Mouse (Mus musculus) cerebellum, postnatal 4 days (tissue): ENCODE measurements around the gene Pwp2.

Source experiments
- DNase-seq, 2 experiments: peaks; one replicate each; pipeline ENCODE4 v3.0.0; 2022; ENCODE audit warnings: low spot score in 2 of 2, mixed read lengths in 1 of 2

The Pwp2 gene

GRCm38 (mm10) chr10:78171057-78171456, 13.9 kb downstream of the Pwp2 start:
- no peak for DNase-seq

DNA sequence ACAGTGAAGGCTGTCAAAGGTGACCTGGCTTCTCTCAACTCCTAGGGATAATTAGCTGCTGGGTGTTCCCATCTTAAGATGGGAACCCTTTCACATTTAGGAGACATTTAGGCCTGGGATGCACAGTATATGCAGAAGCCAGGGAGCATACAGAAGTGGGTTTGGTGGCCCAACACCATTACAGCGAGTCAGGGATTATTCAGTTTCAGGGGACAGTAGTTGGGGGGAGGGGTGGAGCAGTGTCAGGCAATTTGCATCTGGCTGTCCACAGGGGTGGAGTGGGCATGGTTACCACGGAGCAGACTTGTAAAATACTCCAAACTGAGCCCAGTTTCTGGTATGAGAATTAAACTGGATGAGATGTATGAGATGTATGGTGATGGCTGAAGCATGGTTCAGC, 14.5 kb downstream of the Pwp2 start:
- DNase-seq = no peak

GRCm38 (mm10) chr10:78169281-78170042, 15.5 kb downstream of the Pwp2 start, which contains the start of gene D10Jhu81e:
TSS of gene D10Jhu81e (minus strand) at chr10:78169782.
- DNase-seq = peak; percentile 99

DNA sequence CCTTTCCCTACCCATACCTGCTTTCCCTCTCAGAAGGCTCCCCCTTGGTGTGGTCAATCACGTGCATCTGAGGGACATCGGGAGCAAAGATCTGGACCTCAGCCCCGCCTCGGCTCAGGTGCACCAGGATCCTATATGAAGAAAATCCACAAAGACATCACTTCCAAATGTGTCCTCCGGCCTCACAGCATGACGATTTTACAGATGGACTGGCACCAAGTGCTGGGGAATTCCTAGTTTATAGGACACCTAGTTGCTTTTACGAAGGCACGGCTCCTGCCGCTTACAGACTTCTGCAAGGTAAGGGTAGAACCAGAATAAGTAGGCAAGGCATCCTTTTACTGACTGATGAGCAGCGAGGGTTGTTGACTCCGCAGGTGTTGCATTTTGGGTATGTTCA, 16.2 kb downstream of the Pwp2 start:
- DNase-seq = no peak

GRCm38 (mm10) chr10:78167775-78168174, 17.2 kb downstream of the Pwp2 start:
- no peak for DNase-seq

- peak in 1 of 2 experiments; percentile 47 for DNase-seq
Observed at GRCm38 (mm10) chr10:78167333-78167732, 17.6 kb downstream of the Pwp2 start.

GRCm38 (mm10) chr10:78165256-78166005, 19.5 kb downstream of the Pwp2 start:
- DNase-seq = no peak

DNA sequence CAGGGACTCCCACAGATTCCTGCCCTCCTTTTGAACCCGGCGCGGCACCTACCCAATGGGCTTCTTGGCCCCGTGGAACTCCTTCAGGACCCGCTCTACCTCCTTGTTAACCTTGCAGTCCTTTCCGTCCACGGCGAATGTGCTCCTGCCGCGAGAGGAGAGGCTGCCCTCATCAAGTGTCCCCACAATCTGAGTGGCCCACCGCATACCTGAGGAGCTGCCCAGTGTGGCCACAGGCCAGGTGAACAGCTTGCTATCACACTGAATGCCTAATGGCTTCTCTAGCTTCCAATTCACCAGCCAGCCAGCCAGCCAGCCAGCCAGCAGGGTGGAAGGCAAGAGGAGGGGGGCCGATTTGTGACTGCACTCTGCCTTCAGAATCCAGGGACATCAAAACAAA, 20.2 kb downstream of the Pwp2 start:
- no peak for DNase-seq

- DNase-seq = peak; percentile 53 to 72
Observed at GRCm38 (mm10) chr10:78163923-78164322, 21.0 kb downstream of the Pwp2 start.

DNA sequence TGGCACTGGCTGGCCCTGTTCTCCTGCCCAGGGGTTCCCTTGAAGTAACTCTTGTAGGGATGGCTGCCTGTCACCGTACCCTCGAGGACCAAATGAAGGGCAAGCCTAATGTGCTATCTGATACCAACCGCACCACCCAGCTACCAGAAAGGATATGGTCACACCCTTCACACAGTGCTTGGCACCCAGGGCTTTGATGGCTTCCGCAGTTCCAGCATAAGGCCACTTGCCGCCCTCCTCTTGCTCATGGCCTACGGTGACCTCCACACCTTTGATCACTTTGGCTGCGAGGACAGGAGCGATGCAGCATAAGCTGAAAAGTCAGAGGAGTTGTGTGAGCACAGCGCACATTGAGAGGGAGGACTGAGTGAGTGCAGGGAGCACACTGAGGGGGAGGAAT, 21.7 kb downstream of the Pwp2 start:
- DNase-seq = no peak

DNA sequence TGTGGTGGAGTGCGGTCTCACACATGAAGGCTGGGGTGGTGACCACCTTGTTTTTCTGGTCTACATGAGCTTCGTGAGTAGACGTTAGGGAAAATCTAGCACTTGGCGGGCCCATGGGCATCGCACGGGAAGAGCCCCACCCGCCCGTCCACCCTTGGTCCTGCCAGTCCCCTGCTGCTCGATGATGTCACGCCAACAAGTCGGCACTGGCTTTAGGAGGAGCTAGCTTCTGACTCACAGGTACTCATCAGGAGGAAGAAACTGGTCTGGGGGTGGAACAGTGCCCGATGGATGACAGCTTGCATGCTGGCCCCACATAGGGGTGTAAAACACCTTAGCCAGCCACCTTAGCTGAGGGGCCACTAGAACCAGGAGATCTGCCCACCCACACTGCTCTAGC, 22.3 kb downstream of the Pwp2 start:
- no peak for DNase-seq

GRCm38 (mm10) chr10:78161096-78161495, 23.9 kb downstream of the Pwp2 start:
- DNase-seq = no peak

DNA sequence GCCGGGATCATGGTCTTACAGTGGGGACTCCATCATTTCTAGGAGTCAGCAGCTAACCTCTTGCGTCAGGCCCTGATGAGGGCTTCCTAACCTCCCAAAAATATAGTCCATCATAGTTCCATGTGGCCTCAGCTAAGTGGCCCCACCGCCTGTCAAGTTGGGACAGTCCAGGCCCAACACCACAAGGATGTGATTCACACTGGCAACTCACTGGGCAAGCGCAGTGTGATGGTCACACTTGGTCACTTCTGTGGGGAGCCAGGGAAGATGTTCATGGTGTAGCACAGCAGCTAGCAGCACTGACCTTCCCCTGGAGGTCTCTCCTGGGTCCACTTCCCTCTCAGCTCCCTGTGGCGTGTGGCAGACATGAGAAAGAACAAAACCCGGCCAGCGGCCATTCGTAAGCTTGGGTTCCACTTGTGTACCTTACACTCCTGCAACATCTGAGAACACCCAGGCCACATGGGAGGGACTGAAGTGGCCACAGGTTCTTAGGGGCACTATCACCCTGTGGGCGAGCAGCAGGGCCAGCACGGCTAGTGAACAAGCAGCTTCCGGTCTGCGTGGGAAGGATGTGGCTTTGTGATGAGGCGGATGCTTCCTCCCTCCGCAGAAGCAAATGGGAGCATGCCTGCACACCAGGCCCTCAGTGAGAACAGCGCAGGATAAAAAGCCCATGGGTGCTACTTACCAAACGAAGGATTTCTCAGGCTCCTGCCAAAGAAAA, 24.4 kb downstream of the Pwp2 start:
- DNase-seq = no peak

- DNase-seq = peak; percentile 83 to 87
Observed at GRCm38 (mm10) chr10:78159906-78160305, 25.0 kb downstream of the Pwp2 start.

DNA sequence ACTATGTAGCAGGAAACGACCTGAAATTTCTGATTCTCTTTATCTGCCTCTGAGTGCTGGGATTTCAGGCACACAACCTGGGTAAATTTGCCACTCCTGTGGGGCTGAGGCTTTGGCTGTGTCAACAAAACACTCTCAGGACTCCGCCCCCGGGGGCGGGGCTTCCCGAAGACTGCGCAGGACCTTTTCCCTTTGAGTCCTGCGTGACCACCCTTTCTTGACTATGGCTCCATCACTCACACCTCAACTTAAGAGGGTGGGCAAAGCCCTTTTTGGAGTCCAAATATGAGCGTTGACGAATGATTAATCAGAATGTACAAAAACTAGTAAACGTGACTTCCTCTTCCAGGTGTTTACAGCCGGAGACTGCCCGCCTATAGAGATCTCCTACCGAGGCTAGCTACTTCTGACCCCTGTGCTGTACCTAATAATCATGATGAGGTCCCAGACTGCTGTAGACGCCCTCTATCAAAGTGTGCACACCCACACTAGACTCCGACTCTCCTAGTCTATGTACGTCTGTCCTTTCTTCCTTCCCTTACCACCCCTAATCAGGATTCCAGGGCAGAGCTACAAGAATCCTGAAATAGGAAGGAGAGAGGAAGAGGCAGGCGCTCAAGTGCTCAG, 25.6 kb downstream of the Pwp2 start:
- DNase-seq = no peak

- DNase-seq = no peak
Observed at GRCm38 (mm10) chr10:78158041-78158440, 26.9 kb downstream of the Pwp2 start.

DNA sequence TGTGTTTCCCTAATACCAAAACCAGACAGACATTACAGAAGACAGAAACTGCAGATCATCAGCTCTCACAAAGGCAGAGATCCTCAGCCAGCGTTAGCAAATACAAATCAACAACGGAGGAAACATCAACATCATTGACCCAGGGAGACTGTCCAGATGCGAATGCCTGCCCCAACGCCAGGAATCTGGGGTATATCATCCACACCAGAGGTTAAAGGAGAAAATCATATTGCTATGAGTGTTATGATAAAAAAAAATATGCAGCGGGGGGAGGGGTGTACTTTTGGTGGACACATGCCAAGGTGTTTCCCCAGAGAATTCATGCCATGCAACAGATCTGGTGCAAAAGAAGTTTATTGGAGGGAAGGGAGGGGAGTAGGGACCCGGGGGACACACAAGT, 28.0 kb downstream of the Pwp2 start:
- no peak for DNase-seq

GRCm38 (mm10) chr10:78148834-78149766, 35.8 kb downstream of the Pwp2 start:
- no peak for DNase-seq

DNA sequence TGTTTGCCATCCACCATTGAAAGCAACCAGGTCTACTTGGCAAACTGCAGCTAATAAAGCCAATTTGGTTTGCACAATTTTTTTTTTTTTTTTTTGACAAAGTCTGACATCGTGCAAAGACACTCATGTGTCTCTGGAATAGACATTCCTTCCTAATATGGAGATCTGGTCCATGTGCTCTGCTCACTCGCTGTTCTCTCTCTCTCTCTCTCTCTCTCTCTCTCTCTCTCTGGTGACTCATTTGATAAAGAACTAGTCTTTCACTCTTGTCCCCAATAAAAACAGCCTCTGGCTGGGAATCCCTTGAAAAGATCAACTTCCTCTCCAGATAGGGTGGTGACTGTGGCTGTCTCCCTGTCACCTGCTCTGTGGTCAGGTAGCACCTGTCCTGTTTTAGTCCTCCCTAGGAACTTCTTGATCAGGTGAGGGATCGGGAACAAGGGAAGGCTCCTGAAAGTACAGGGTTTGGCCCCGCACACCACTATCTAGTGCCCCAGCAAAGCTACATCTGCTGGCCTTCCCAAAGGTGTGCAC, 37.0 kb downstream of the Pwp2 start:
- DNase-seq = no peak

GRCm38 (mm10) chr10:78143727-78144505, 41.0 kb downstream of the Pwp2 start:
- no peak for DNase-seq
